Mouse (Mus musculus) bone marrow macrophage, adult 2 months (primary cell): ENCODE measurements around the gene Gsdma3.

Experiments
- CTCF ChIP-seq: IDR thresholded peaks from 2 replicates; pipeline ENCODE4 v1.5.1; 2012; ENCODE audit warnings: low read depth, mild to moderate bottlenecking, low read length, moderate library complexity
- POLR2A ChIP-seq: IDR thresholded peaks from 2 replicates; pipeline ENCODE4 v1.6.1; 2012; ENCODE audit warnings: mild to moderate bottlenecking, low read depth, low read length, borderline replicate concordance

DNA sequence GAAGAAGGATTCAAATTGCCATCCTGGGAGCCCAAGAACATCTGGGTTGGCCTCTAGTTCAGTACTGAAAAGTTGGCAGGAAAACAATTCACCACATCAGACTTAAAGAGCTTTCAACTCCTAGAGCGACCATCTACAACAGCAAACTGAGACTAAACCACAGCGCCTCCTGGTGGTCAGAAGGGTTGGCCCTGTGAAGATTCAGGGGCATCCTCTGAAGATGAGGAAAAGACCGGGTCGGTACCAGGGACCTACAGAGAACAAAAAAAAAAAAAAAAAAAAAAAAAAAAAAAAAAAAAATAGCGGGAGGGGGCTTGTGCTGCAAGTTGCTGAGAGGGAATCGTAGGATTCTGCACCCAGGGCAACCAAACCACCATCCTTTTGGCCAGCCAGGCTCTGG, 28.8 kb upstream of the Gsdma3 start:
- no peak for TF ChIP-seq POLR2A
- TF ChIP-seq CTCF: peak; percentile 75
